Mouse (Mus musculus): ENCODE results near the gene A630001G21Rik. TPM values are rescaled to one million over a fixed set of nuclear protein-coding genes. Genes with fewer than 3 reads are reported as not detected.

The A630001G21Rik gene
- polyA plus RNA-seq, 1 experiment, result 2.5 TPM

DNA sequence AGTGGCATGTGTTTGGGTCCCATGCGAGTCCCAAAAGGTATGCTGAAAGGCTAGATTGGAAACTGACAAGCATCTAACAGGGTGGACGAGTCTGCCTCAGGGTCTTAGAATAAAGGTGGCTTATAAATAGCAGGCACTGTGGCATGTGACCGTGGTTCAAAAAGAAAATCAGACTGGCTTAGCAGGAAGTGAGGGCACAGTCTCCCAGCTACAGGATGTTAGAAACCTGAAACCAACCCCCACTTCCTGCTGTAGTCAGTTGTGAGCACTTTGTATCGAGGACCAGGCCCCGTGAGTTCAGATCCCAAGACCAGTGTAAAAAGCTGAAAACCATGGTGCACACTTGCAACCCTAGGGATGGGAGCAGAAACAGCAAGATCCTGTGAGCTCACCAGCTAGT, 91.1 kb downstream of the A630001G21Rik start:
- no peaks in the 10 kb centered on the region for H3K36me3 ChIP-seq (ENCODE audit: control insufficient read depth, insufficient read depth, low read length)
- H3K4me3 ChIP-seq (ENCODE audit: insufficient read depth, low read depth, low read length), result no peak overlapping the region
- no peak for DNase-seq
- no peak overlapping the region for H3K27ac ChIP-seq (ENCODE audit: insufficient read depth, low read depth, low read length)
- 33% methylated on average over 5 of the region's 5 CpGs for WGBS
- no peaks in the 10 kb centered on the region for H3K27me3 ChIP-seq (replicated peaks; ENCODE audit: control insufficient read depth, insufficient read depth, low read length)
- TF ChIP-seq POLR2A (IDR thresholded peaks at IDR 0.05; ENCODE audit: low read depth, low read length) (no peak), CTCF (conservative IDR thresholded peaks at IDR 0.05; ENCODE audit: insufficient read depth, insufficient read length, low read depth, low read length) (no peak)
- no peaks in the 10 kb centered on the region for H3K4me1 ChIP-seq (ENCODE audit: control insufficient read depth, insufficient read depth, low read length)

- DNase-seq, result no peak
- Histone ChIP-seq H3K4me3 (ENCODE audit: insufficient read depth, low read depth, low read length) (no peak overlapping the region), H3K27me3 (replicated peaks; ENCODE audit: control insufficient read depth, insufficient read depth, low read length) (no peaks in the 10 kb centered on the region), H3K36me3 (ENCODE audit: control insufficient read depth, insufficient read depth, low read length) (no peaks in the 10 kb centered on the region), H3K27ac (ENCODE audit: insufficient read depth, low read depth, low read length) (no peak overlapping the region), H3K4me1 (ENCODE audit: control insufficient read depth, insufficient read depth, low read length) (no peaks in the 10 kb centered on the region)
- 75% methylated on average over 5 of the region's 5 CpGs for WGBS
- no peak for TF ChIP-seq CTCF (conservative IDR thresholded peaks at IDR 0.05; ENCODE audit: insufficient read depth, insufficient read length, low read depth, low read length)
- no peak for TF ChIP-seq POLR2A (IDR thresholded peaks at IDR 0.05; ENCODE audit: low read depth, low read length)
Observed at GRCm38 (mm10) chr1:85686666-85687065, 91.8 kb downstream of the A630001G21Rik start.

GRCm38 (mm10) chr1:85680226-85680625, 98.2 kb downstream of the A630001G21Rik start:
- Histone ChIP-seq H3K27ac (ENCODE audit: insufficient read depth, low read depth, low read length) (no peak overlapping the region), H3K27me3 (replicated peaks; ENCODE audit: control insufficient read depth, insufficient read depth, low read length) (no peaks in the 10 kb centered on the region), H3K4me3 (ENCODE audit: insufficient read depth, low read depth, low read length) (no peak overlapping the region), H3K4me1 (ENCODE audit: control insufficient read depth, insufficient read depth, low read length) (no peaks in the 10 kb centered on the region), H3K36me3 (ENCODE audit: control insufficient read depth, insufficient read depth, low read length) (no peaks in the 10 kb centered on the region)
- peak; percentile 34 for DNase-seq
- TF ChIP-seq CTCF (conservative IDR thresholded peaks at IDR 0.05; ENCODE audit: insufficient read depth, insufficient read length, low read depth, low read length) (no peak), POLR2A (IDR thresholded peaks at IDR 0.05; ENCODE audit: low read depth, low read length) (no peak)
- 51% methylated on average over 4 of the region's 4 CpGs for WGBS

Other genes starting within 250 kb of the A630001G21Rik start
- gene G530012D18Rik, start 203.0 kb downstream of the A630001G21Rik start, polyA plus RNA-seq (2012; rRNA removed), result not detected in 2 replicates
- 5.3 and 10.6 TPM in 2 replicates for gene Sp110, start 179.8 kb downstream of the A630001G21Rik start, polyA plus RNA-seq (2012; rRNA removed)
- 2.1 and 2.8 TPM in 2 replicates for gene Sp140, start 178.3 kb downstream of the A630001G21Rik start, polyA plus RNA-seq (2012; rRNA removed)
- gene Sp100, start 128.7 kb downstream of the A630001G21Rik start, polyA plus RNA-seq (2012; rRNA removed), result 11.9 and 21.4 TPM in 2 replicates
- 38.1 and 41.8 TPM in 2 replicates for gene Cab39, start 14.8 kb upstream of the A630001G21Rik start, polyA plus RNA-seq (2012; rRNA removed)
- gene Itm2c, start 115.6 kb upstream of the A630001G21Rik start, polyA plus RNA-seq (2012; rRNA removed), result 166 and 198 TPM in 2 replicates
- gene 4933407L21Rik, start 149.8 kb upstream of the A630001G21Rik start, polyA plus RNA-seq (2012; rRNA removed), result 0.06 and 0.12 TPM in 2 replicates
- gene Gpr55, start 182.4 kb upstream of the A630001G21Rik start, polyA plus RNA-seq (2012; rRNA removed), result 0.03 TPM in 1 of 2 replicates, not detected in the other
- 0.33 and 0.39 TPM in 2 replicates for gene Spata3, start 238.2 kb upstream of the A630001G21Rik start, polyA plus RNA-seq (2012; rRNA removed)

Measured in kidney, adult 2 months (tissue).